Mouse (Mus musculus) ES-Bruce4 (cell line): ENCODE measurements around the gene Etv6. TPM values are rescaled to one million over a fixed set of nuclear protein-coding genes. Genes with fewer than 3 reads are reported as not detected.

Experiments used
- H3K27ac ChIP-seq: 2 replicates; pipeline ENCODE4 v1.5.1; 2012; ENCODE audit warnings: low read length, inconsistent platforms; ENCODE audit not compliant: insufficient read depth
- H3K27me3 ChIP-seq: 2 replicates; pipeline ENCODE4 v1.6.1; 2012; ENCODE audit warnings: mild to moderate bottlenecking, low read length, inconsistent platforms; ENCODE audit not compliant: control insufficient read depth, poor library complexity, insufficient read depth, severe bottlenecking
- H3K36me3 ChIP-seq: 2 replicates; pipeline ENCODE4 v1.6.1; 2012; ENCODE audit warnings: inconsistent platforms, mild to moderate bottlenecking, low read length, moderate library complexity; ENCODE audit not compliant: control insufficient read depth, poor library complexity, insufficient read depth, severe bottlenecking
- H3K4me1 ChIP-seq: one replicate; pipeline ENCODE4 v1.8.1; 2011; ENCODE audit warnings: low read length; ENCODE audit not compliant: control insufficient read depth, insufficient read depth
- H3K4me3 ChIP-seq: 2 replicates; pipeline ENCODE4 v1.5.1; 2011; ENCODE audit warnings: low read depth, mild to moderate bottlenecking, low read length
- H3K9ac ChIP-seq: 2 replicates; pipeline ENCODE4 v1.6.1; 2012; ENCODE audit warnings: low read depth, mild to moderate bottlenecking, inconsistent platforms; ENCODE audit not compliant: poor library complexity, severe bottlenecking
- H3K9me3 ChIP-seq: replicated peaks from 2 replicates; pipeline ENCODE4 v1.6.1; 2012; ENCODE audit warnings: mild to moderate bottlenecking, low read length, inconsistent platforms; ENCODE audit not compliant: control insufficient read depth, poor library complexity, insufficient read depth, severe bottlenecking
- CTCF ChIP-seq: IDR thresholded peaks from one replicate; pipeline ENCODE4 v1.8.1; 2011; ENCODE audit warnings: low read depth, low read length
- EP300 ChIP-seq: IDR thresholded peaks from 2 replicates; pipeline ENCODE4 v1.6.1; 2011; ENCODE audit warnings: low read depth, low read length; ENCODE audit not compliant: insufficient read depth
- POLR2A ChIP-seq: IDR thresholded peaks from one replicate; pipeline ENCODE4 v1.8.1; 2011; ENCODE audit warnings: low read length; ENCODE audit not compliant: insufficient read depth
- polyA plus RNA-seq: library from polyadenylated mRNA; stranded (reverse); fragments of >200 nt; gene quantifications from 2 replicates; pipeline ENCODE4 v1.2.4, GENCODE M21; 2011; ENCODE audit warnings: low read depth; ENCODE audit not compliant: missing spikeins, insufficient read depth, insufficient read length

Etv6 gene
- polyA plus RNA-seq, 1 experiment = 19.9 TPM

GRCm38 (mm10) chr6:134262911-134263607 lies 227.6 kb downstream of the Etv6 start:
- H3K36me3 ChIP-seq = no peaks in the 10 kb centered on the region
- H3K27me3 ChIP-seq = no peaks in the 10 kb centered on the region
- no peaks in the 10 kb centered on the region for H3K4me1 ChIP-seq
- no peaks in the 10 kb centered on the region for H3K9me3 ChIP-seq
- no peak overlapping the region for H3K27ac ChIP-seq
- TF ChIP-seq POLR2A (no peak), EP300 (no peak), CTCF (no peak)
- no peak overlapping the region for H3K4me3 ChIP-seq
- H3K9ac ChIP-seq = no peak overlapping the region

DNA sequence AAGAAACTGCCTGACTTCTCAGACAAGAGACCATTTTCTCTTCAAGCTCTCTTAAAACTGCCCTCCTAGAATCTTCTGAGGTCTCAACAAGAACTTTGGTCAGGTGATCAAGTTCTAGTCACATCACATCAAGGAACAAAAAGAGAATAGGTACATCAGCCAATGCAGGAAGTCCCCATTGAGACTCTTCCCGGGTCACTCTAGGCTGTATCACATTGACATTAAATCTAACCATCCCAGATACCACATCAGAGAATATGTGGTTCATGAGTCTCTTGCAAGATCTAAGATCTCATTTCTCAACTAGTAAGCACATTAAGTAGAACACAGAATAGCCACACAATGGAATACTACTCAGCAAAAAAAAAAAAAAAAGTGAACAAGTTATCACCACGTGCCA lies 238.4 kb downstream of the Etv6 start:
- no peaks in the 10 kb centered on the region for H3K27me3 ChIP-seq
- H3K36me3 ChIP-seq = no peaks in the 10 kb centered on the region
- H3K9me3 ChIP-seq = no peaks in the 10 kb centered on the region
- no peak overlapping the region for H3K4me3 ChIP-seq
- no peak for TF ChIP-seq POLR2A
- TF ChIP-seq CTCF = no peak
- no peak for TF ChIP-seq EP300
- no peaks in the 10 kb centered on the region for H3K4me1 ChIP-seq
- H3K27ac ChIP-seq = no peak overlapping the region
- no peak overlapping the region for H3K9ac ChIP-seq

GRCm38 (mm10) chr6:134276954-134277353 lies 241.5 kb downstream of the Etv6 start:
- TF ChIP-seq CTCF = no peak
- no peaks in the 10 kb centered on the region for H3K9me3 ChIP-seq
- no peak overlapping the region for H3K9ac ChIP-seq
- no peak overlapping the region for H3K27ac ChIP-seq
- H3K4me3 ChIP-seq = no peak overlapping the region
- no peaks in the 10 kb centered on the region for H3K4me1 ChIP-seq
- no peaks in the 10 kb centered on the region; the same call in 1 of the 2 replicates for H3K27me3 ChIP-seq
- no peaks in the 10 kb centered on the region for H3K36me3 ChIP-seq

GRCm38 (mm10) chr6:134282095-134282494 lies 246.6 kb downstream of the Etv6 start:
- H3K4me1 ChIP-seq = no peaks in the 10 kb centered on the region
- no peak overlapping the region for H3K27ac ChIP-seq
- no peak overlapping the region for H3K4me3 ChIP-seq
- H3K27me3 ChIP-seq = no peaks in the 10 kb centered on the region; the same call in 1 of the 2 replicates
- no peak overlapping the region for H3K9ac ChIP-seq
- no peaks in the 10 kb centered on the region for H3K36me3 ChIP-seq
- H3K9me3 ChIP-seq = no peaks in the 10 kb centered on the region
- TF ChIP-seq CTCF = no peak
- TF ChIP-seq EP300 = no peak
- no peak for TF ChIP-seq POLR2A

DNA sequence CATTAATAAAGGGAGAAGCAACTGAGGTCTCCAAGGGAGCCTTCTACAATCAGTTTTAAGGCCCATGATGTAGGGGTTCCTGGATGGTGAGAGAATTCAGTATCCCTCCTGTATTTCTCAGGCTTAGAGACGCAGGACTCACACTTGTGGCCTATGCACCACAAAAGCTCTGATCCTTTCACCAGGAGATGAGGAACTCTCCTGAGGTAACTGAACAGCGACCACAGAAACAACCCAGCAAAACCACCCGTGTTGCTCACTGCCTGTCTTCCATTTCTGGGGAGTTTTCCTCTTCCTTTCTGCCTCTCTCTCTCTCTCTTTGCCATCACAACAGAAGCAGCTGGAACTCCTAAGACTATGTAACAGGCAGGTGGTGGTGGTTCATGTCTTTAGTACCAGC lies 256.3 kb downstream of the Etv6 start:
- H3K9me3 ChIP-seq = no peaks in the 10 kb centered on the region
- no peaks in the 10 kb centered on the region for H3K4me1 ChIP-seq
- H3K9ac ChIP-seq = no peak overlapping the region
- H3K27ac ChIP-seq = no peak overlapping the region
- TF ChIP-seq POLR2A (no peak), CTCF (no peak), EP300 (no peak)
- no peaks in the 10 kb centered on the region for H3K27me3 ChIP-seq
- no peak overlapping the region for H3K4me3 ChIP-seq
- no peaks in the 10 kb centered on the region for H3K36me3 ChIP-seq

DNA sequence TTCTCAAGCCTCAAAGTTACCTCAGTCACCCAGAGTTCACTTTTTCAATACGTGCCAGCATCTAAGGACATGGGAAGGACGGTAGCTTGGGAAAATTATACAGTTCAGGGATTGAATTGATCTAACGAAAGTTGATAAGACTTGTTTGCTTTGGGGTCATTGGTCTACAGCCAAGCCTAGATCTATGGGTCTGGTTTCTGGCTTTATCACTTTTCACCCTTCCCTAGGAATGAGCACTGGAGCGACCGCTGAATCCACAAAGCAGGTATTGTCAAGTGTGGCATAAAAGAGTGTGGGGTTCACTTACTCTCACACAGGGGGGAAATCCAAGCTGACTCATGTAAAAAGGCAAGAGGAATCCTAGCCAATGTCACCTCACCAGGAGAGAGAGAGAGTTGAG lies 256.9 kb downstream of the Etv6 start:
- H3K27me3 ChIP-seq = no peaks in the 10 kb centered on the region
- H3K4me1 ChIP-seq = no peaks in the 10 kb centered on the region
- H3K9me3 ChIP-seq = no peaks in the 10 kb centered on the region
- no peaks in the 10 kb centered on the region for H3K36me3 ChIP-seq
- H3K4me3 ChIP-seq = no peak overlapping the region
- H3K9ac ChIP-seq = no peak overlapping the region
- no peak overlapping the region for H3K27ac ChIP-seq
- no peak for TF ChIP-seq EP300
- no peak for TF ChIP-seq POLR2A
- TF ChIP-seq CTCF = no peak
